Mouse (Mus musculus) cerebellum, adult 18-20 months (tissue): ENCODE measurements at regions not wholly inside any gene's neighbourhood (a gene's known extent, or its start where the extent isn't known, plus 50 kb on each side); places are given as distances from the start of the nearest gene placed in this dataset.

Source experiments
- DNase-seq, 2 experiments: peaks; one replicate each; pipeline ENCODE4 v3.0.0; 2021

DNA sequence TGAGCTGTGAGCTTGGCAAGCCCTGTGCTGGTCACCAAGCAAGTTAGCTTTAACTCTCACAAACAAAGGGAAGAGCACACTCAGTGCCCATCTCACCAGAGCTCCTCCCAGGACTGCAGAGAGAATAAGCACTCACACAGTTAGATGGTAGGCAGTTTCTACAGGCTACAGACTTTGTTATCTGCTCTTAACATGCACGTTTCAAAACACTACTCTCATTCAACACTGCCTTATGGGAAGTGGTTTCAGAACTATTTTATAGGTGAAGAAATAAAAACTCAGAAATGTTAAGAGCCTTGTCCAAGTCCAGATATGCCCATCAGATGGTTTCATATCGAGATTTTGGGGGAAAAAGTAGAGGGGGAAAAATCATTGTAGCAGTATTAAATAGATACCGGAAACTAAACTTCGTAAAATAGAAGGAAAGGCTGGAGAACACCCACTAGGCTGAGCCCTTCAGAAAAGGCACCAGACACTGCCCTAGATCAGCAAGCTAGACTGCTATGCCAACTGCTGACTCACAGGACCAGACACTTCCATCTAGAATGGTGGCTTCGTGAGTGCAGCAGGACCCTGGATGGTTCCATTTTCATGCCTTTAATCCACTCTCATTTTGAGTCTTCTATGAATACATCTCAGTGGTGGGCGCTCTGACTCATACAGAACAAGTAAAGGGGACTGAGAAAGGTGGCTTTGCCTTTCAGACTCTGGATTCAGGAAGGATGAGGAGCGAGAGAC is 51.3 kb upstream of the Serbp1 start:
- DNase-seq, result no peak

DNA sequence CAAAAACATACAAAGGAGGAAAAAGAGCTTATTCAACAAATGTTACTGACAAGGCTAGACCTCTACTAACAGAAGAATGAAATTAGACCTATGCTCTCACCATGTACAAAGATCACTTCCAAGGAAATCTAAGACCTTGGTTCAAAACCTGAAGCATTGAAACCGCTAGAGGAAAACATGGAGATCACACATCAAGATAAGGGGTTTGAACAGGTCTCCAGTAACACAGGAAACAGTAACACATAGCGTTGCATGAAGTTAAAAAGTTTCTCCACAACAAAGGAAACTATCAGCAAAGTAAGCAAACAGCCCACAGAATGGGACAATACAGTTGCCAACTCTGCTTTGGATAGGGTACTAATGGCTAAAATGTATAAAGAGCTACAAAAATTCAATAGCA is 53.3 kb upstream of the Serbp1 start:
- no peak for DNase-seq

DNA sequence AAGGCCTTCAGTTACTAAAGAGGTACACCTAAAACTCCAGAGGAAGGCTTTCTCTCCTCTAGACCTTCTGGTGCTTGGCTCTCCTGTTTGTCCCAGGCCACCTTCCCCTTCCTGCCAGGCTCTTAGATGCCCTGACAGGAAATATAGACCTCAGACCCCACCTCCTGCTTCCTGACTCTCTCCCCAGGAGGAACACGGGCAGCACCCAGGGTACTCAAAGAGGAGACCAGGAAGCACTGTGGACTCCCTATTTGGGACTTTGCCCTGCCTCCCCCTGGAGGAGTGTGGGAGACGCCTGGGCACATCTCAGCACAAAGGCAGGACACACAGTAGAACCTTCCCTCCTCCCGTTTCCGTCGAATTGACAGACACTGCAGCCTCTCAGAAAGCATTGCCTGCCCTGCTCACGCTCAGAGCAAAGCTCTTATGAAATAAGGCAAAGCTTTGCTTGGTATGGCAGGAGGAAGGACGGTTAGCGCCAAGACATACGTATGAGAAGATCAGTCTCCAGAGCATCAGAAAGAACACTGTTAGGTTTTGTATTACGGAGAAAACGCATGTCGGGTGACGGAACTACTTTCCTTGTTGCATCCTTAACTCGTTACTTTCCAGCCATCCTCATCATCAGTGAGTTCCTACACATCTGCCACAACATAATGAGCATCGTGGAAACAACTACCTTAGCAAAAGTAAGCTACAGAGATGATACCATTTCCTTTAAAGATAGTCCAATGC is 54.3 kb upstream of the Serbp1 start:
- no peak for DNase-seq

DNA sequence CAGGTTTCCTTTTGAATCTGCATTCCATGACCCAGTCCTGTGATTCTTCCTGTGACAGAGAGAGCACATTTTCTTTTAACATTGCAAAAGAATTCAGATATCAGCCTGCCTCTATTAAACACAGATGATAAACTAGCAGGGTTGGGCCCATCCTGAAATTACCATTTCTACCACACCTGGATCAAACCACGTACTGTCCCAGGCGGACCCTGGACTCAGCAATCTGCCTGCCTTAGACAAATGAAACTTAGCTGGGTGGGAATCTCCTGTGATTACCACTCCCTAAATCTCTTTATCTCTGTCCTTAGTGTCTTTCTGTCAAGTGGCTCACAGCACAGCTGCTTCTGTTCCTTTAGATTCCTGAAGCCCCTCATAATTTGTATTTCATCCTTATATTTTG is 55.5 kb upstream of the Serbp1 start:
- no peak for DNase-seq

DNA sequence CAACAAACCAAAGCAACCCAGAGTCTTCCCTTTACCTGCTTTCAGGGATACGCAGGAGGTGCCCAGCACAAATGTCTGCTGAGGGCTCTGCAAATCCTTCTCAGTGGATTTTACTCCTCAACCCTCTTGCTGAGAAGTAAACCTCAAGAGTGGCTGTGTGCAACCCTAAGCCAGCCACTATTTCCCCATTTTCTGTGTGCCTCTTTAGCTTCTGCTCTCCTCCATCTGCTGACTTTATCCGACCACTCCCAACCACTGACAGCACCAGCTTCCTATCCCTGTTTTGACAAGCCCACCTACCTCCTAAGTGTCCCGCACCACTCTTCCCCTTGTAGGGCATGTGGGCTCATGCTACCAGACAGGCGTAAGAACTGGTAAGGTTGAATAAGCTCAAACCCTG is 56.5 kb upstream of the Serbp1 start:
- DNase-seq, result no peak

GRCm38 (mm10) chr6:67179416-67179815 is 58.6 kb upstream of the Serbp1 start:
- DNase-seq, result no peak

DNA sequence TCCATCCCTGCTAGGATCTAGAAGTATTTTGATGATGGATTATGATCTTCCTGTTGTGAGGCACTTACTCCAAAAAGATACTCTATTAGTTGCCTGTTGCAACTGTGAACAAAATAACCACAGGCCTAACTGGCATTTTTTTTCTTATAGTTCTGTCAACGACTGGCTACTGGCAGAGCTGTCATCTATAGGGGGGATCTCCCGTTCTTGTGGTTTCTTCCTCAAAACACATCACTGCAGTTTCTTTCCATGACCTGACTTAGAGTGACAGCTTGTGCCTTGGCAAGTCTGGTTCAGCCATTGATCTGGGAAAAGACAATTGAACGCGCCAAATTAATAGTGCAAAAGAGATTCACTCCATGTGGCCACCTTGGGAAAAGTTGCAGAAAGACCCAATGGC is 59.4 kb upstream of the Serbp1 start:
- DNase-seq, result no peak

DNA sequence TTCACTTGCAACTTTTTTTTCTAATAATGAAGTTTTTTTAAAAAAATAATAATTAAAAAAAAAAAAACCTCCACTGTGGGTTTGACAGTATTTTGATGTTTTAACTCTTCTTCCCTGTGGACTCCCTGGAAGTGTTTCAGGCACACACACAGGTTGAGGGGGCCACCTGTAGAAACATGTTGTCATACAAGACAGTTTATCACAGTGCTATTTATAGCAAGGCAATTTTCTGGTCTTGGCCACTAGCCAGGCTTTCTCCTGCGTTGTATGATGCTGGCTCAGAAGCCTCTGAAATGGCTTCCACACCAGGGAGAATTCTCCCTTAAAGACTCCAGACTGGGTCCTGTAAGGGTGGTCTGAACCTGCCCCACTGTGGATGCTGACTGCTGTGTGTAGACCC is 59.9 kb upstream of the Serbp1 start:
- no peak for DNase-seq

DNA sequence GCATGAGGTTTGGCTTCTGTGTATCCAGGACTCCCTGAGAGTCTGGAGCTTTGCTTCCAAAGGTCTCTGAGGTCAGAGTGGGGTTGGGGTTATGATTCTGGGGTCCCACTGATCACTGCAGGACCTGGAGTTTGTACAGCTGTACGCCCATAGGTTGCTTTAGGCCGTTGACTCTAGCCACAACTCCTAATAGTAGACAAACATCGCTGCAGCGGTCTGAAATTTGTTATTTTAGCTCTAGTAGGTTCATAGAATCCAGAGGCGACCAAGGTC is 67.4 kb upstream of the Serbp1 start:
- DNase-seq, result no peak

DNA sequence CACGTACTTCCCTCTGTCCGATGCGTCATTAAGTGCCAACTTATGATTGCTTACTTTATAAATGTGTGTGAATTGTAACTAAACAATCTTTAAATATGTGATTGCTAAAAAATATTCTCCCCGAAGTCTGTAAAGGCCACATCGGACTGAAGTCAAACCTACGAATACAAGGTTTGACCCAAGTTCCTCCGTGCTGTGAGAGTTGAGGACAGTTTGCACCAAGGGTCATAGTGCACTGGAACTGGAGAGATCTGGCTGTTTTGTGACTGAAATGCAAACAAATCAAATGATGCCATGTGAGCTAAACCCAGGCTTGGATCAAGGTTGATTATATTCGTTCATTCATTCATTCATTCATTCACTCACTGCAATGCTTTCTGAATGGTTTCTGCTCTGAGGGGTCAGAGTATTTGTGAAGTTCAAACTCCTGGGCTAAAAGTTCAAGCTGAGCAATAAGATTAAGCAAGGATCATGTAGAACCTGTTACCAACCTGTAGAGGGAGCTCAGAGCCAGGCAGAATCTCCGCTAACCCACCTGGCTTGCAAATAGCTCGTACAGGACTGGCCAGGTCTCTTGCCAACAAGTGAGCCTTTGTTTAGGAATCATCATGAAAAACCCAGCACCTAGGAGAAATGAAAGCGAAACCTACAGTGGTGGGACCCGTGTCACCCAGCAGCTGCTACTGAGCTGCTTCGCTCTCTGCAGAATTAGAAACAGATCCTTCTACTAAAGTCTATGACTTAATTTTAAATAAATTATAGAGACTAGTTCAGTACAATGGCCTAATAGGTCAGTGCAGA is 67.9 kb upstream of the Serbp1 start:
- DNase-seq, result peak; percentile 53 to 55

DNA sequence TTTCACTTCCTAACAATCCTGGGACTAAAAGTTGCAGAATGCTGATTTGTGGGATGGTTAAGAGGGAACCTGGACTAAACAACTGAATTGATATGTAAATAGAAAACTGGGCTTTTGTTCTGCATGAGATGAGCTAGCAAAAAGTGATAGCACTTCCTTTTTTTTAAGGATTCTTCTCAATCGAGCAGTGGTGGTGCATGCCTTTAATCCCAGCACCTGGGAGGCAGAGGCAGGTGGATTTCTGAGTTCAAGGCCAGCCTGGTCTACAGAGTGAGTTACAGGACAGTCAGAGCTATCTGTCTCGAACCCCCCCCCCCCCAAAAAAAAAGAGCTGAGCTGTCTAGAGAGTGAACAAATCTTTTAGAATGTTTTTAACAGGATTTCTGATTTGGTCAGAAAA is 69.2 kb upstream of the Serbp1 start:
- no peak for DNase-seq

- peak; percentile 30 to 35 for DNase-seq
Observed at GRCm38 (mm10) chr6:67168031-67168777, 69.8 kb upstream of the Serbp1 start.

DNA sequence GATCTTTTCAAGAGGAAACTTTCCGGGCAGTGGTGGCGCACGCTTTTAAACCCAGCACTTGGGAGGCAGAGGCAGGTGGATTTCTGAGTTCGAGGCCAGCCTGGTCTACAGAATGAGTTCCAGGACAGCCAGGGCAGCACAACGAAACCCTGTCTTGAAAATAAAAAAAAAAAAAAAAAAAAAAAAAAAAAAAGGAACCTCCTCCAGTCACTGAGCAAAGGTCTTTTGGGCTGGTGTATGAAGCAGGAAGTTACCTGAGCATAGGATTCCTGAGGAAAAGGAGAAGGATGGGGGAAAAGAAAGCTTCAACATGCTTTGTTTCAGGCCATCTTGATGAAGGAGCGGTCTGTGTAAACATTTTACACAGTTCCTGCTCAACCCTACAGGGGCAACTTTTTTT is 72.9 kb upstream of the Serbp1 start:
- DNase-seq, result no peak

- DNase-seq, result no peak
Observed at GRCm38 (mm10) chr6:67163947-67164346, 74.0 kb upstream of the Serbp1 start.

- DNase-seq, result no peak
Observed at GRCm38 (mm10) chr6:67162814-67163213, 75.2 kb upstream of the Serbp1 start.

DNA sequence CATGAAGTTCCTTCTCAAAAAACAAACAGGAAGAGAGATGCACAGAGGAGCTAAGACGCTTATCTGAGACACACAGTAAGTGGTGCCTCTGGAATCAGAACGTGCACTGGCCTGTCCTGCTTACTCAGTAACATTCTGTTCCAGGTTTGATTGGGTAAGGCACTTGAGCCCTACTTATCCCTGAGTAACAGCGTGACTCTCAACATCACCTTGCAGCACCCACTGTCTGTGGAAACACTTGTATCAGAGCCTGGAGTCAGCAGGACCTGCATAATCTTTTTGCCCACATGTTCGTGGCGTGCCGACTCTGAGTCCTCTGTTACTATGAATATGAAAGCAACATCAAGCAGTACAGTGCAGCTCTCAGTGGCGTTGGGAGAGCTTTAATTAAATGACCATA is 76.4 kb upstream of the Serbp1 start:
- DNase-seq, result no peak

GRCm38 (mm10) chr6:67160564-67160963 is 77.4 kb upstream of the Serbp1 start:
- no peak for DNase-seq

DNA sequence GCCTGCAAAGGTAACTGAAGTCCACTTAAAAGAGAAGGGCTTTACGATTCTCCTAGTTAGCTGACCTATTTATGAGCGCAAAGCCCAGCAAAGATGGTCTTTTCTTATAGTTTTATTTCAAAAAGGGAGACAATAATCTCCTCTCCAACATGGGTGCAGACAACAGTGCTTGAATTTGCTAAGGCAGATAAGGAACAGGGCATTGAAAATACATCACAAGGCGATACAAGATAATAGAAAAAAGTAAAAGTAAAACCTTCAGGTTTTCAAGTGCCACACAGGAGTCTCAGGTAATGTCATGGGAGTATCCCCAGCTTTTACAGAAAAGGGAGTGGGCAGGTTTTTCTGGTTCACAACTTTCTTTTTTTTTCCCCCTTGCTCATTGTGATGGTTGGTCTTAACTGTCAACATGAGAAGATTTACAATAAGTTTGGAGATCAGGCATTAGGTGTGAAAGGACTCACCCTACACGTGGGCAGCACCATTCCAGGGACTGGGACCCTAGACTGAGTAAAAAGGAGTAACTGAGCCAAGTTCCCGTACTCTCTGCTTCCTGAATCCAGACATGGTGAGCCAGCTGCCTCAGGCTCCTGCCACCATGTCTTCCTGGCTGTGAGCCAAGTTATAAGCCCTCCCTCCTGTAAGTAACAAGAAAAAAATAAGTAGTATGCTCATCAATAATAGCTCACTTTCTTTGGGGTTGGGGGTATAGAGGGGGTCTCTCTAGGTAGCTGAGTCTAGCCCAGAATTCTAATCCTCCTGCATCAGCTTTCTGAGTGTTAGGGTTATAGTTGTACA is 78.1 kb upstream of the Serbp1 start:
- no peak for DNase-seq

GRCm38 (mm10) chr6:67159224-67159623 is 78.8 kb upstream of the Serbp1 start:
- DNase-seq, result no peak

DNA sequence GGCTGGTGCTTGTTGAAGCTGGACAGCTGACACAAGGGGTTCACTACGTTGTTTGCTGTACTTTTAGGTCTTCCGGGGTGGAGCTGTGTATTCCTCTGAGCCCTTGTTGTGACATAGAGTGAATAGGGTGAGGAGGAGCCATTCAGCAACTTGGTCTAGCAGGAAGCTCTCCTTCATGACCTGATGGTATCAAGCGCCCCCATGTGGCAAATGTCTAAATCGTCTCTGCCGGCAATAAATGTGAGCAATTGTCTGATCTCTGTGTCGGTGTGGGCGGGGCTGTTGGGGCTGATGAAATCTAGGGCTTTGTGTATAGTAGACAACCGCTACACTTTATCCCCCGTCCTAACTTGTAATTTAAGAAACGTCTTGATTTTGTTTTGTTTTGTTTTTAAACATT is 79.2 kb upstream of the Serbp1 start:
- peak; percentile 88 to 89 for DNase-seq

DNA sequence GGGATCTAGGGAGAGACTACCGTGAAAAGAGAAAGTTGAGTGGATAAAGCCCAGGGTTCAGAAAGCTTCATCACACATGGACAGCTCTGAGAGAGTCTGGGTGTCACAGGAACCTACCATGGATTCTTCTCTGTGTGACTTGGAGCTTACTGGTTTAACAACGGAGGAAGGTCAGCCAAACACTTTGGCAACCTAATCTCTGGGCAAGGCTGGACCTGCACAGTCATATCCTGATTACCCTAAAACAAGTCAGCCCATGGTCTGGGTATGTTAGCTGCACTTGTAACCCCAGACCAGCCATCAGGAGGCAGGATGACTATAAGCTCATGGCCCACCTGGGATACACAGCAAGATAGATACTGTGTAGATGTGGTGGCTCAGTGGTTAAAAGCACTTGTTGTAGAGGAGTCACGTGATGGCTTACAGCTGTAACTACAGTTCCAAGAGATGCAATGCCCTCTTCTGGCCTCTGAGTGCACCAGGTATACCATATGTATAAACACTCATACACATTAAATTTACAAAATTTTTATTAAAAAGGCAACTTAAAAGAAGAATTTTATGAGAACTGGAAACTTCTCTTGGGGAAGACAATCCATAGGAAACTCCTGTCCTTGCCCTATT is 85.0 kb upstream of the Serbp1 start:
- DNase-seq, result no peak

GRCm38 (mm10) chr6:67151515-67151914 is 86.5 kb upstream of the Serbp1 start:
- DNase-seq, result no peak
